In genomic region chr19:47420539-47420938, GRCm38 (mm10) we compare ENCODE assay signal across 11 mouse cellular contexts. TPM values are rescaled to one million over a fixed set of nuclear protein-coding genes. Genes with fewer than 3 reads are reported as not detected.
DNase-seq lines count a peak whose midpoint lies in the region; ATAC-seq and TF ChIP-seq lines count a peak whose summit lies in the region.
"Had no signal": no experiment of that assay in that cellular context is flagged by ENCODE, and none has a peak within 500 bp of the region (broad histone marks: within the 10 kb centered on the region; RNA-seq: fewer than 3 reads in every experiment).

No protein-coding gene starts in this region.

- no peak overlapping the region for H3K9ac ChIP-seq in heart, embryonic 12.5 days
- no peak overlapping the region for H3K9ac ChIP-seq in limb, embryonic 15.5 days
- H3K9ac ChIP-seq: liver, embryonic 14.5 days had no signal

- H3K4me2 ChIP-seq in heart, embryonic 12.5 days: no peak overlapping the region
- no peak overlapping the region for H3K4me2 ChIP-seq in limb, embryonic 15.5 days
- H3K4me2 ChIP-seq in myocyte (ENCODE audit: low read depth): no peak overlapping the region

- H3K9me3 ChIP-seq in heart, embryonic 12.5 days (replicated peaks): no peaks in the 10 kb centered on the region
- H3K9me3 ChIP-seq in limb, embryonic 15.5 days: no peaks in the 10 kb centered on the region
- H3K9me3 ChIP-seq in limb, embryonic 10.5 days (replicated peaks): no peaks in the 10 kb centered on the region

- H3K27ac ChIP-seq in heart, embryonic 12.5 days (ENCODE audit: poor library complexity, severe bottlenecking): 0 out of 2 replicates have a peak overlapping the region, but pooled peaks have one; percentile 68
- 0 out of 2 replicates have a peak overlapping the region, but pooled peaks have one; percentile 3 for H3K27ac ChIP-seq in limb, embryonic 15.5 days
- no peak overlapping the region for H3K27ac ChIP-seq in limb, embryonic 10.5 days
- H3K27ac ChIP-seq: liver, embryonic 14.5 days had no signal

- no peaks in the 10 kb centered on the region for H3K27me3 ChIP-seq in heart, embryonic 12.5 days (replicated peaks)
- no peaks in the 10 kb centered on the region for H3K27me3 ChIP-seq in limb, embryonic 15.5 days
- H3K27me3 ChIP-seq in limb, embryonic 10.5 days (ENCODE audit: low read depth, poor library complexity, severe bottlenecking): peaks cover 4% of the 10 kb centered on the region; the same call in 1 of the 2 replicates
- no peaks in the 10 kb centered on the region for H3K27me3 ChIP-seq in myocyte (ENCODE audit: control insufficient read depth, insufficient read depth, insufficient read length)

- H3K4me3 ChIP-seq in heart, embryonic 12.5 days: no peak overlapping the region
- no peak overlapping the region for H3K4me3 ChIP-seq in limb, embryonic 15.5 days
- H3K4me3 ChIP-seq in limb, embryonic 10.5 days: no peak overlapping the region
- no peak overlapping the region for H3K4me3 ChIP-seq in myocyte

- no peak for DNase-seq in heart, postnatal 4 days
- no peak for DNase-seq in limb, embryonic 10.5 days (ENCODE audit: low spot score)
- DNase-seq in gastrocnemius, postnatal 10 days: peak; percentile 43
- DNase-seq in urinary bladder, postnatal 10 days (ENCODE audit: low spot score): no peak
- DNase-seq: kidney, adult 18-20 months; kidney, postnatal 36 days had no signal

- H3K4me1 ChIP-seq in heart, embryonic 12.5 days (replicated peaks): peaks cover 57% of the 10 kb centered on the region
- H3K4me1 ChIP-seq in limb, embryonic 15.5 days: peaks cover 43% of the 10 kb centered on the region
- H3K4me1 ChIP-seq in limb, embryonic 10.5 days: peaks cover 41% of the 10 kb centered on the region

- H3ac ChIP-seq in myocyte (ENCODE audit: control insufficient read depth, insufficient read length): no peak overlapping the region

- peaks cover 16% of the 10 kb centered on the region for H3K36me3 ChIP-seq in heart, embryonic 12.5 days
- H3K36me3 ChIP-seq in limb, embryonic 15.5 days: peaks cover 10% of the 10 kb centered on the region; the same call in 1 of the 2 replicates
- H3K36me3 ChIP-seq in limb, embryonic 10.5 days: peaks cover 10% of the 10 kb centered on the region; the same call in 1 of the 2 replicates
- H3K36me3 ChIP-seq in myocyte (ENCODE audit: control insufficient read depth, insufficient read depth): peaks cover 9% of the 10 kb centered on the region

- ATAC-seq in heart, embryonic 12.5 days (ENCODE audit: insufficient number of reproducible peaks, low FRiP score): no peak
- no peak for ATAC-seq in limb, embryonic 15.5 days (ENCODE audit: insufficient number of reproducible peaks, low FRiP score, low TSS enrichment, low read depth)
- ATAC-seq: CD4-positive, CD25-positive, alpha-beta regulatory T cell, adult 4 months had no signal

- H3K79me2 ChIP-seq in myocyte (ENCODE audit: control insufficient read depth, insufficient read depth): no peaks in the 10 kb centered on the region

- 77% methylated on average over 11 of the region's 11 CpGs for WGBS in heart, embryonic 12.5 days
- 82% methylated on average over 11 of the region's 11 CpGs for WGBS in limb, embryonic 15.5 days
- 91% methylated on average over 11 of the region's 11 CpGs for WGBS in limb, embryonic 10.5 days

- TF ChIP-seq POLR2A in myocyte (IDR thresholded peaks at IDR 0.05; ENCODE audit: insufficient read length, low read depth): no peak

TF ChIP-seq in myocyte, 11 proteins besides CTCF, POLR2A, EP300 and RAD21:
- TF ChIP-seq MYOD1 (IDR thresholded peaks at IDR 0.05; ENCODE audit: control insufficient read depth in 1 of 3, insufficient read length in 2 of 3, low read depth in 2 of 3) (peak in 2 of 3 experiments; percentile 53 to 74), MYOG (IDR thresholded peaks at IDR 0.05; ENCODE audit: control insufficient read depth in 1 of 3, insufficient read depth in 1 of 3, insufficient read length in 2 of 3, low read depth in 2 of 3) (peak in 1 of 3 experiments; percentile 11), REST (IDR thresholded peaks at IDR 0.05; ENCODE audit: insufficient read depth, insufficient read length) (no peak)
TF ChIP-seq in myocyte: peak in this region for 2.

RNA-seq across cellular contexts. Expression of gene Sh3pxd2a, which starts 43.7 kb away (rescaled TPM):
- polyA plus RNA-seq in heart, embryonic 12.5 days (2016; fragmentation: Nextera tagmentation; extraction: Ambion mirVana): 6.2 TPM in 2 replicates
- total RNA-seq in heart, postnatal 4 days (2021): 10 to 100 TPM; 91.0 to 95.1 TPM
- 12.2 and 12.4 TPM in 2 replicates for polyA plus RNA-seq in limb, embryonic 15.5 days (2015; fragmentation: Nextera tagmentation; extraction: Ambion mirVana)
- polyA plus RNA-seq in limb, embryonic 10.5 days (2016; fragmentation: Nextera tagmentation; extraction: Ambion mirVana): 3.1 and 3.8 TPM in 2 replicates
- total RNA-seq in gastrocnemius, postnatal 10 days (2021): 10 to 100 TPM; 79.8 to 85.6 TPM
- polyA plus RNA-seq in myocyte (2012; fragmentation: generic; extraction: Trizol): 59.5 TPM
